Mouse (Mus musculus) lung, postnatal 36 days (tissue): ENCODE results near the gene Chrd.

ENCODE experiments used
- DNase-seq: peaks from one replicate; pipeline ENCODE4 v3.0.0; 2022; ENCODE audit warnings: mixed read lengths

Chrd gene

GRCm38 (mm10) chr16:20732925-20733730, at the start of gene Chrd:
Chrd (plus strand) TSS chr16:20733127.
- peak; percentile 54 for DNase-seq

- no peak for DNase-seq
These were observed 42.2 kb upstream of the Chrd start for GRCm38 (mm10) chr16:20690774-20691173.

- DNase-seq, result no peak
These were observed 41.3 kb upstream of the Chrd start for GRCm38 (mm10) chr16:20691617-20692016.

- no peak for DNase-seq
These were observed 40.5 kb upstream of the Chrd start for GRCm38 (mm10) chr16:20692241-20692965.

- peak; percentile 95 for DNase-seq
These were observed 39.7 kb upstream of the Chrd start, which contains the start of gene Fam131a for GRCm38 (mm10) chr16:20693111-20693701. Fam131a (plus strand) TSS chr16:20693241.

GRCm38 (mm10) chr16:20694781-20695180, 38.1 kb upstream of the Chrd start:
- peak; percentile 64 for DNase-seq

GRCm38 (mm10) chr16:20695622-20696323, 37.2 kb upstream of the Chrd start:
- peak; percentile 74 for DNase-seq

GRCm38 (mm10) chr16:20699266-20699665, 33.7 kb upstream of the Chrd start:
- no peak for DNase-seq

- DNase-seq, result no peak
These were observed 32.9 kb upstream of the Chrd start for GRCm38 (mm10) chr16:20700036-20700435.

GRCm38 (mm10) chr16:20701316-20701715, 31.6 kb upstream of the Chrd start:
- DNase-seq, result no peak

- no peak for DNase-seq
These were observed 31.0 kb upstream of the Chrd start for GRCm38 (mm10) chr16:20701729-20702521.

- DNase-seq, result peak; percentile 69
These were observed 30.4 kb upstream of the Chrd start for GRCm38 (mm10) chr16:20702522-20702893.

GRCm38 (mm10) chr16:20703071-20703470, 29.9 kb upstream of the Chrd start:
- DNase-seq, result no peak

- no peak for DNase-seq
These were observed 29.1 kb upstream of the Chrd start for GRCm38 (mm10) chr16:20703699-20704400.

GRCm38 (mm10) chr16:20705786-20706185, 27.1 kb upstream of the Chrd start:
- no peak for DNase-seq

- no peak for DNase-seq
These were observed 26.4 kb upstream of the Chrd start for GRCm38 (mm10) chr16:20706407-20707055.

GRCm38 (mm10) chr16:20708220-20708938, 24.5 kb upstream of the Chrd start:
- DNase-seq, result no peak

- DNase-seq, result peak; percentile 47
These were observed 23.8 kb upstream of the Chrd start for GRCm38 (mm10) chr16:20708939-20709734.

- no peak for DNase-seq
These were observed 22.6 kb upstream of the Chrd start for GRCm38 (mm10) chr16:20710370-20710769.
